Mouse (Mus musculus): ENCODE data around the gene Fam219a.

DNA sequence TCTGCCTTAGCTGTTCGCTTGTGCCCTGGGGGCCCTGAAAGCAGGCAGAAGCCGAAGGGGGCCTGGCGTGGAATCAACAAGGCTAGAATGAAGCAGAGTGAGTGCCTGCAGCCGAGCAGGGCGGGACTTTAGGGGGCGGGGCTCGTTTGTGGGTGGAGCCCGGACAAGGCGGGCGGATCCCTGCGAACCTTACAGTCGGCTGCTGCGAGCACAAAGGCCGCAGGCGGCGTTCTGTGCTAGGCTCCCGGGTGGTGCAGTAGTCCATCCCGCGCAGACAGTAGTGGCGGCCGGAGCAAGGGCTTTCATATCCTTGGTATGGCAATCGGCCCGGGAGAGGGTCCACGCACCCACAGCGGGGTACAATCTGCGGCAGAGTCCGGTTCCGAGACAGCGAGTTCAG lies 62.4 kb downstream of the Fam219a start:
- TF ChIP-seq HCFC1 (IDR thresholded peaks at IDR 0.05; ENCODE audit: borderline replicate concordance, insufficient read depth, low read length) (no peak), ZNF384 (IDR thresholded peaks at IDR 0.05; ENCODE audit: low read depth, low read length) (no peak), CHD2 (IDR thresholded peaks at IDR 0.05; ENCODE audit: low read depth, low read length) (no peak), MAFK (IDR thresholded peaks at IDR 0.05; ENCODE audit: insufficient read depth, low read depth, low read length) (no peak), ZC3H11A (IDR thresholded peaks at IDR 0.05; ENCODE audit: borderline replicate concordance, low read depth, low read length) (no peak)

Measured in ES-E14 (cell line).